Mouse (Mus musculus) bone marrow macrophage, adult 2 months (primary cell): ENCODE measurements around the gene Zbtb25. TPM values are rescaled to one million over a fixed set of nuclear protein-coding genes. Genes with fewer than 3 reads are reported as not detected.

ENCODE experiments used
- H3K27ac ChIP-seq: 2 replicates; pipeline ENCODE4 v1.5.1; 2012; ENCODE audit warnings: low read depth, low read length; ENCODE audit not compliant: insufficient read depth
- H3K4me1 ChIP-seq: 2 replicates; pipeline ENCODE4 v1.6.1; 2012; ENCODE audit warnings: low read length; ENCODE audit not compliant: control insufficient read depth, insufficient read depth
- H3K4me3 ChIP-seq: 2 replicates; pipeline ENCODE4 v1.5.1; 2012; ENCODE audit warnings: mild to moderate bottlenecking, low read length, moderate library complexity; ENCODE audit not compliant: insufficient read depth
- CTCF ChIP-seq: IDR thresholded peaks from 2 replicates; pipeline ENCODE4 v1.5.1; 2012; ENCODE audit warnings: low read depth, mild to moderate bottlenecking, low read length, moderate library complexity
- POLR2A ChIP-seq: IDR thresholded peaks from 2 replicates; pipeline ENCODE4 v1.6.1; 2012; ENCODE audit warnings: mild to moderate bottlenecking, low read depth, low read length, borderline replicate concordance
- polyA plus RNA-seq: library from polyadenylated mRNA; stranded (reverse); fragments of >200 nt; gene quantifications from 2 replicates; pipeline ENCODE4 v1.2.4, GENCODE M21; 2012; ENCODE audit not compliant: missing spikeins, insufficient read depth, insufficient read length

Gene Zbtb25
- polyA plus RNA-seq, 1 experiment, result 8.6 TPM

DNA sequence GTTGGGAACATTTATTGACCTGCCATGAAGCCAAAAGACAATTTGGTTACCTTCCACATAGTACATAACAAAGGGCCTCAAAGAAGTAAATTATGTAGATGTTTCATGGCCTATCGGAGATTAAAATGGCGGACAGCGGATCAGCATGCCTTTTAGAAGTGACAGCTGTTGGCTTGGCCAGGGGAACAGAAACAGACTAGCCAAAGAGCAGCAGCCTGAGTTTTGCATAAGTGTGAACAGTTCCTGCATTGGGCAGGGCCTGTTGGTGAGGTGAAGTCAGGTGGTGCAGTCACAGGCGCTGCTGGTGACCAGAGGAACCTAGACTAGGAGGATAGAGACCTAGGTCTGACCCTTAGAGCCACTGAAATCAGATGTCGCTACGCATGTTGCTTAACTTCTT, 7.7 kb upstream of the Zbtb25 start:
- TF ChIP-seq CTCF, result 0 out of 2 replicates have a peak, but pooled peaks have one; percentile 5
- no peak for TF ChIP-seq POLR2A
- peak overlapping the region; percentile 20 for H3K27ac ChIP-seq
- no peak overlapping the region for H3K4me3 ChIP-seq
- peaks cover 50% of the 10 kb centered on the region for H3K4me1 ChIP-seq

DNA sequence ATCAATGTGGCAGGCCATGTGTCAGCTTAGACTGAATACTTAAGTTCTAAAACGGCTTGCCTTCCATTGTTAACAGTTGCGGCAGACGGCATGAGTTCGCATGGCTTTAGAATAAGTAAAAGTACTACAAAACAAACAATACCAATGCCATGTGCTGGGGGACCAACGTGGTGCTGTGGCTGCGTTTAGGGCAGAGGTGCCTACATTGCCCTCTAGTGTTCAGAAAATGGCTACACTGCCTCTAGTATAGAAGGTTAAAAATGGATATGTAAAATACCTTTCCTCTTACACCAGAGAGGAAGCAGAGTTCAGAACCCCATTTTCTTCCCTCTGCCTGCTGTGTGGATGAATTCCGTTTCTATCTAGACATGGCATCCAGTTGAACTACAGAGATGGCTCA, 7.2 kb upstream of the Zbtb25 start:
- Histone ChIP-seq H3K4me1 (peaks cover 50% of the 10 kb centered on the region), H3K27ac (peak overlapping the region; percentile 45), H3K4me3 (peak overlapping the region; percentile 6; the same call in 1 of the 2 replicates)
- TF ChIP-seq POLR2A, result no peak
- peak; percentile 50 for TF ChIP-seq CTCF

DNA sequence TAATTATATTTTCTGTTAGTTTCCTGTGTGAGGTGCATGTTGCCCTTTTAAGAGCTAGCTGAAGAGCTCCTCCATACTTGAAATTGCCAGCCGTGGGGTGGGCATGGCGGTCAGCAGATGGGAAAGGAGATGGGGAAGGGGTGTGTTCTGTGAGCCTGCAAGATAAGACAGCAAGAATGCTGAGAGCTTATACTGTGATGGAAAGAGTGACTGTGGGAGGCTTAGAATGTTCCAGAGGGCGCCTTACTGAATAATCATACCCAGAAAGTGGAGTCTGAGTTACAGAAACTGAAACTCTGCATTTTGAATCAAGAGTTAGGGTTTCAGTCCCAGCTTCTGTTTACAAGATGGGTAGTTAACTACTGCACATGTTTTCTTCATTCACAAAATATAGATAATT, 6.1 kb upstream of the Zbtb25 start:
- TF ChIP-seq CTCF (no peak), POLR2A (no peak)
- no peak overlapping the region for H3K4me3 ChIP-seq
- H3K27ac ChIP-seq, result 0 out of 2 replicates have a peak overlapping the region, but pooled peaks have one; percentile 16
- H3K4me1 ChIP-seq, result peaks cover 50% of the 10 kb centered on the region

DNA sequence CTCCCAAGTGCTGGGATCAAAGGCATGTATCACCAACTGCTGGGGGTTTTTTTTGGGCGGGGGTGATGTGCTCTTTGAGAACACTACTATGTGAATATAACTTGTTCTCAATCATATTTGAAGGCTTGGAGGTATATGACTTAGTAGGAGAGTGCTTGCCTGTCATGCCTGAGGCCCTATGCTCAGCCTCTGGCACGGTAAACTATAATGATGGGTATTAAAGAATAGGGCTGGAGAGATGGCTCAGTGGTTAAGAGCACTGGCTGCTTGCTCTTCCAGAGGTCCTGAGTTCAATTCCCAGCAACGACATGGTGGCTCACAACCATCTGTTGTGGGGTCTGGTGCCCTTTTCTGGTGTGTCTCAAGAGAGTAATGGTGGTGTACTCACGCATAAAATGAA, 5.5 kb upstream of the Zbtb25 start:
- H3K4me3 ChIP-seq, result no peak overlapping the region
- TF ChIP-seq POLR2A (no peak), CTCF (no peak)
- H3K27ac ChIP-seq, result no peak overlapping the region
- peaks cover 50% of the 10 kb centered on the region for H3K4me1 ChIP-seq

DNA sequence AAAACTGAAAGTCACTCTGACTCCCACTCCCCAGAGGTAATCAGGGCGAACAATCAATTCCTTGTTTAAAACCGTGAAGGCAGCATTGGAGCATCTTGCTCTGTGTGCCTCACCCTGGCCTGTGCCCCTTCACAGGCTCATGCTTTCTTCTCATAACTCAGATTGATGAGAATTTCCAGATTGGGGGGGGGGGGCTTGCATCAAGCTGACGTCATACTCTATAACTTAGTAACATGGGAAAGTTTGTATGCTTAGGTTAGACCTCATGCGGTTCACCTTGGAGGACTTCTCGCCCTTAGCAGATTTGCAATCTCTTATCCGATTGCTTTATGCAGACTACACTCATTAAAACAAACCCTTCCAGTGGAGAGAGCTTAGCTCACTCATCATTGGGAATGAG, 4.6 kb upstream of the Zbtb25 start:
- Histone ChIP-seq H3K4me1 (peaks cover 46% of the 10 kb centered on the region), H3K27ac (no peak overlapping the region), H3K4me3 (no peak overlapping the region)
- no peak for TF ChIP-seq CTCF
- no peak for TF ChIP-seq POLR2A

DNA sequence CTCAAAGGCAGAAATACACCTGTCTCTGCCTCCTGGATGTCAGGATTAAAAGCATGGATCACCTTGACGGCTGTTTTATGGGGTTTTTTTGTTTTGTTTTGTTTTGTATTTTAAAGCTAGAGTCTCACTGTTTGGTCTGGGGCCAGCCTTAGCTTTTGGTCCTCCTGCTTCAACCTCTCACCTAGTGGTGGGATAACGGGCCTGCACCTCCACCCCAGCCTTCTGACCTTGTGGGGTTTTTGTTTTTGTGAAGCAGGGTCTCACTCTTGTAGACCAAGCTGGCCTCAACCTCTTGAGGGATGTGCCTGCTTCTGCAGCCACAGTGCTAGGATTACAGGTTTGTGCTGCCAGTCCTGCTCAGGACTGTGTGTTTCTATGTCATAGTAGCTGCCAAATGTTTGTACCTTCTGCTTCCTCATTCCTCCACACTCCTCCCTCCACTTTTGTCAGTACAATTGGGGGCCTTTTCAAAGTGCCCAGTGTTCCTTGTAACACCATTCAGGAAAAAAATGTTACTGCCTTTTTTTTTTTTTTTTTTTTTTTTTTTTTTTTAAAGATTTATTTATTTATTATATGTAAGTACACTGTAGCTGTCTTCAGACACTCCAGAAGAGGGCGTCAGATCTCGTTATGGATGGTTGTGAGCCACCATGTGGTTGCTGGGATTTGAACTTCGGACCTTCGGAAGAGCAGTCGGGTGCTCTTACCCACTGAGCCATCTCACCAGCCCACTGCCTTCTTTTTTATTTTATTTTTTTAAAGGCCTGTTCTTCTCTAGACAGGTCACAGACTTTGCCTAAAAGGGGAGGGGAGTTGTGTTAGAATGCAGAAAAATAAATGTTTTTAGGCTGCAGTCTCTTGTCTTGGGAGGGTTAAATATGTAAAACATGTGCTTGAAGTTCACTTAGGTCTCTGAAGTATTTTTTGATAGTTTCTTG, 3.7 kb upstream of the Zbtb25 start:
- no peak for TF ChIP-seq POLR2A
- no peak for TF ChIP-seq CTCF
- Histone ChIP-seq H3K27ac (peak overlapping the region; percentile 7; the same call in 1 of the 2 replicates), H3K4me3 (peak overlapping the region; percentile 83), H3K4me1 (peaks cover 44% of the 10 kb centered on the region)

DNA sequence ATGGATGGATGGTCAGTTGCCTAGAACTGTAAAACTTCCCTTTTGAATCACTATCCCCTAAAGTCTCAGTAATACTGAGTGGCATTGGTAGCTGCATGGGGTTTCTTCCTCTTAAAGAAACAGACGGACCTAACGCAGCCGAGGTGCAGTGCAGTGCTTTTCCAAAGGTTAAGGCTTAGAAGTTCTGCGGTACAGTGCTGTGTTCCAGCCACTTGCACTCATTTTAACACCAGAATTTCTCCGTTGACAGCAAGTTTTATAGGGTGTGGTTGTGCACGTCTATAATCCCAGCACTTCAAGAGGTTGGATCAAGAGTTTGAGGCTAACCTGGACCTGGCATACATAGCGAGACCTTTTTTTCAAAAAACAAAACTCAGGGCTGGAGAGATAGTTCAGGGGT, 2.6 kb upstream of the Zbtb25 start:
- peaks cover 43% of the 10 kb centered on the region for H3K4me1 ChIP-seq
- H3K27ac ChIP-seq, result peak overlapping the region; percentile 53

DNA sequence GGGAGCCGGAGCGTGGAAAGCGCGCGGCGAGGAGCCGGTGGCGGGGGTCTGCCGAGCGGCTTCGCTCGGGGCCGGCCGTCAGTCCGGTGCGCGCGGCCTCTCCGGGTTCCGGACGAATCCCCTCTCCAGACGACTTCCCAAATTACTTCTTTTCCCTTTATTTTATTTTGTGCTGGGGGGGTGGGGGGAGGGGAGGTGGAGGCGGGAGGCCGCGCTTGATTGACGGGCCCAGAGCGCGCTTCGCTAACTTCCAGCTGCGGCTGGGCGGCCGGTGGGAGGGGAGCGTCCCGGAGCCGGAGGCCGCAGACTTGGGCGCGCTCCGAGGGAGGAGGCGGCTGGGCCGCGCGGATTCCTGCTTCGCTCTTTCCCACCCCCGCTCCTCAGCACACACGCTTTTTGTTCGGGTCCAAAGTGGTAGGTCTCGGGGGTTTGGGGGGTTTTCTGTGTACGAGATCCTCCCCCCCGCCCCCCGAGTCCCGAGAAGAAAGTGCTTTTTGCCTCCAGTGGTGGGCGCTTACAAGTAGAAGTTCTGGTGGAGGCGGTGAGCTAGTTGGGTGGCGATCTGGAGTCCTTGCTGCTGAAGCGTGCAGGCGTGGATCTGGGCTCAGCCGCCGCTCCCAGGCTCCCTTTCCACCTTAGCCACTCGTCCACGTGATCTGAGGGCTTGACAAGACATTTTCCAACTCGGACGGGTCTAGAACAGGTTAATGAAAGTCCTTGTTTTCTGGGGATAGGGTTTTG, 1.6 kb upstream of the Zbtb25 start:
- Histone ChIP-seq H3K4me3 (peak overlapping the region; percentile 83), H3K4me1 (peaks cover 39% of the 10 kb centered on the region), H3K27ac (peak overlapping the region; percentile 93)
- TF ChIP-seq CTCF (no peak), POLR2A (no peak)

More for the DNA sequence above, 2.6 kb upstream of the Zbtb25 start:
- peak overlapping the region; percentile 83 for H3K4me3 ChIP-seq
- TF ChIP-seq POLR2A (no peak), CTCF (no peak)

DNA sequence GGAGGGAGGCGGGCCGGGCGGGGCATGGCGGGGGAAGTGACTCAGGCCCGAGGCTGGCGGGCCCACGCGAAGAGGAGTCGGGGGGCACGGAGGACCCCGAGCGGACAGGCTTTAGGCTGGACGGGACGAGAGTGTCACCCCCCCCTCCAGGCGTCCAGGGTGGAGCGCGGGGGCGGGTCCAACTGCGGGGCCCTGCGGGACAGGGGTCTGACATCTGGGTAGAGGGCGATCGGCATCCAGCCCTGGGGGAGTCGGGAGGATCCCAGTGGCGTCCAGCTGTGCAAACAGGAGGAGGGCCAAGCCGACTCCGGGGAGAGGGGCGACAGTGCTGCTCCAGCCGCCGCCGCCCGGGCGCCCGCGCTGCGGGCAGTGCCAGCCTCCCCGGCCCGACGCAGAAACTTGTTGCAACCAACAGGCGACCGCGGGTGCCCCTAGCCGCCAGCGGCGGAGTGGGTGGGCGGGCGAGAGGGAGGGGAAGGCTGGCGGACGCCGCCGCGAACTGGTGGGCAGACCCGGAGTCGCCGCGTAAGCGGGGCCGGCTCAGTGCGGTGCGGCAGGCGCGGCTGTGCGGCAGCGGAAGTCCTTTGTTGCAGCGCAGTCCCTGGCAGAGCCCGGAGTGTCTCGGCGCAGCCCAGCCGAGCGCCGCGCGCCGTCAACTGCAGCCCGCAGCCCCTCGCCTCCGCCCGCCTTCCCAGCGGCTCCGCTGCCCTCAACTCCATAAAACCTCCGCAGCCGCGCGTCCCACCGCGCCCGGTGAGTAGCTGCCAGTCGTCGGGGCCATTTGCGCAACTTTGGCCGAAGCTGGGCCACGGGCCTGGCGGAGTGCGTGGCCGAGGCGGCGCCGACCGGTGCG, 802 bp upstream of the Zbtb25 start, which contains the start of gene Zbtb1:
TSS of gene Zbtb1 (plus strand) at position 289 of the 853 bp plus-strand sequence.
- Histone ChIP-seq H3K27ac (peak within 1 kb of the TSS; percentile 93), H3K4me3 (peak within 1 kb of the TSS; percentile 83), H3K4me1 (peaks cover 37% of the 10 kb centered on the region)
- no peak for TF ChIP-seq CTCF
- no peak for TF ChIP-seq POLR2A
